In genomic region chr16:50036296-50036734, GRCm38 (mm10) we compare ENCODE assay signal across 10 mouse cellular contexts.
A peak's percentile ranks its signal among the peaks of the same experiment; 100 is the strongest.
DNase-seq lines count a peak whose midpoint lies in the region; ATAC-seq lines count a peak whose summit lies in the region.
"Had no signal": no experiment of that assay in that cellular context is flagged by ENCODE, and none has a peak within 500 bp of the region (broad histone marks: within the 10 kb centered on the region; RNA-seq: fewer than 3 reads in every experiment).

No protein-coding gene starts in this region.

- H3K4me2 ChIP-seq in midbrain, embryonic 12.5 days (replicated peaks), result no peak overlapping the region
- H3K4me2 ChIP-seq: heart, embryonic 11.5 days had no signal

- 0 out of 2 replicates have a peak, but pooled peaks have one; percentile 16 for ATAC-seq in midbrain, embryonic 12.5 days (ENCODE audit: low FRiP score, low read depth)

- H3K27ac ChIP-seq in midbrain, embryonic 12.5 days (replicated peaks), result no peak overlapping the region

- DNase-seq in adrenal gland, postnatal 10 days, result peak; percentile 26
- no peak for DNase-seq in adrenal gland, adult 8-10 months
- peak; percentile 16 for DNase-seq in kidney, postnatal 10 days
- DNase-seq in kidney, adult 11 months, result no peak
- peak; percentile 46 for DNase-seq in cerebellum, adult 11 months
- DNase-seq in urinary bladder, postnatal 25 days (ENCODE audit: low spot score), result no peak
- DNase-seq in neural tube, embryonic 10.5 days (ENCODE audit: extremely low spot score, low spot score), result no peak
- DNase-seq: kidney, postnatal 14 days had no signal

- H3K9ac ChIP-seq in midbrain, embryonic 12.5 days (replicated peaks), result no peak overlapping the region

- H3K9me3 ChIP-seq in midbrain, embryonic 12.5 days, result no peaks in the 10 kb centered on the region

- 0 out of 2 replicates have a peak, but pooled peaks cover 4% of the 10 kb centered on the region for H3K4me1 ChIP-seq in midbrain, embryonic 12.5 days

- WGBS in midbrain, embryonic 12.5 days, result 38% methylated on average over 5 of the region's 5 CpGs

- no peaks in the 10 kb centered on the region for H3K27me3 ChIP-seq in midbrain, embryonic 12.5 days

- H3K36me3 ChIP-seq in midbrain, embryonic 12.5 days, result no peaks in the 10 kb centered on the region

- H3K4me3 ChIP-seq in midbrain, embryonic 12.5 days, result no peak overlapping the region

Comparison
In these comparisons a context has a peak if more than half of its experiments do, and no peak if none do; other contexts are left out.
1. DNase-seq: peak in adrenal gland, postnatal 10 days (single experiment), kidney, postnatal 10 days (single experiment) and cerebellum, adult 11 months (single experiment); none in adrenal gland, adult 8-10 months (single experiment), kidney, adult 11 months (single experiment), urinary bladder, postnatal 25 days (single experiment) and neural tube, embryonic 10.5 days (single experiment).